Mouse (Mus musculus): ENCODE measurements at regions not wholly inside any gene's neighbourhood (a gene's known extent, or its start where the extent isn't known, plus 50 kb on each side); places are given as distances from the start of the nearest gene placed in this dataset. TPM values are rescaled to one million over a fixed set of nuclear protein-coding genes. Genes with fewer than 3 reads are reported as not detected.
A peak's percentile ranks its signal among the peaks of the same experiment; 100 is the strongest.

DNA sequence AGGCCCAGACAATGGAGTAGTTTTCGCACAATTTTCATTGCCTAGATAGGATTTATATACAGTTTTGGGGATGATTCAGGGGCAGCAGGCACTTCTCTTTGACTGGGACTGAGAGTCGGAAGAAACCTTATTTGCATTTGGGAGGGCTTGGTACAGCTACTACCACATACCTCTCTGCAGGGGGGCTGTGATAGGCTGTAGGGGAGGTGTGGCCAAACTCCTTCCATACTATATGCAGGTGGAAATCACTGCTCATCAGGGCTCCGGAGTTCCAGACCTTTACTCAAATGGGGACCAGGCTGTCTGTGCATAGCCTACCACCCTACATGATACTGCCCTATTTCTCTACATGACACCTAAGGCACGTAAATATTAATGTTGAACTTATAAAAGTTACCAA is 1414.2 kb upstream of the Gm8797 start:
- Histone ChIP-seq H3K27me3 (replicated peaks; ENCODE audit: insufficient read depth, low read length) (no peaks in the 10 kb centered on the region), H3K9ac (replicated peaks; ENCODE audit: low read depth) (no peak overlapping the region), H3K4me1 (ENCODE audit: insufficient read depth, low read depth, low read length) (no peaks in the 10 kb centered on the region), H3K9me3 (ENCODE audit: low read length) (no peaks in the 10 kb centered on the region), H3K36me3 (ENCODE audit: insufficient read depth, low read length) (no peaks in the 10 kb centered on the region), H3K4me2 (replicated peaks; ENCODE audit: low read depth, low read length) (no peak overlapping the region), H3K27ac (ENCODE audit: low read length) (no peak overlapping the region), H3K4me3 (ENCODE audit: low read depth, low read length) (no peak overlapping the region)
- WGBS: 80% methylated on average over 4 of the region's 4 CpGs
- DNase-seq (ENCODE audit: low spot score): no peak
- TF ChIP-seq EP300 (IDR thresholded peaks at IDR 0.05) (no peak), CTCF (IDR thresholded peaks at IDR 0.05) (no peak)
- no peak for ATAC-seq

DNA sequence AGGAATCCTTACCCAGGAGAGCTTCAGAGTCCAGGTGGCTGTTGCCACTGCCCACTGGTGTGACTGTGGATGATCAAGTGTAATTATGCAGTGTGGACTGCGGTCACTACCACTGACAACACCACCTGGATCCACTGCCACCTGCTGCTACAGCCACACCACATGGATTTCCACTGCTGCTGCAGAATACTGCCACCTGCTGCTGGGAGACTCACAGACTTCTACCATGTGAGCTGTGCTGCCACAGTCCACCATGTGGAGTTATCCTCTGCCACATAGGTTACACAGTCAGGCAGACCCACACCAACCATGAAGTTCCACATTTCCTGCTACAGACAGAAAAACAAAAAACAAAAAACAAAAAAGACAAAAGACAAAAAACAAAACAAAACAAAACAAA is 1411.5 kb upstream of the Gm8797 start:
- H3K27me3 ChIP-seq (replicated peaks; ENCODE audit: insufficient read depth, low read length): no peaks in the 10 kb centered on the region
- H3K4me1 ChIP-seq (ENCODE audit: insufficient read depth, low read depth, low read length): no peaks in the 10 kb centered on the region
- DNase-seq (ENCODE audit: low spot score) (no peak), ATAC-seq (no peak)
- no peak overlapping the region for H3K4me2 ChIP-seq (replicated peaks; ENCODE audit: low read depth, low read length)
- H3K4me3 ChIP-seq (ENCODE audit: low read depth, low read length): no peak overlapping the region
- 75% methylated on average over 1 of the region's 1 CpGs for WGBS
- H3K9me3 ChIP-seq (ENCODE audit: low read length): no peaks in the 10 kb centered on the region
- H3K27ac ChIP-seq (ENCODE audit: low read length): no peak overlapping the region
- H3K9ac ChIP-seq (replicated peaks; ENCODE audit: low read depth): no peak overlapping the region
- no peak for TF ChIP-seq EP300 (IDR thresholded peaks at IDR 0.05)
- TF ChIP-seq CTCF (IDR thresholded peaks at IDR 0.05): peak; percentile 27
- no peaks in the 10 kb centered on the region for H3K36me3 ChIP-seq (ENCODE audit: insufficient read depth, low read length)

Small RNA genes lying in the stretch of these regions (microRNA-seq; reads per million reads assigned to microRNA genes)
- not detected for gene Gm23976

All from lung, postnatal 0 days (tissue).